22 mouse cellular contexts compared by ENCODE assay signal in the genomic region with DNA sequence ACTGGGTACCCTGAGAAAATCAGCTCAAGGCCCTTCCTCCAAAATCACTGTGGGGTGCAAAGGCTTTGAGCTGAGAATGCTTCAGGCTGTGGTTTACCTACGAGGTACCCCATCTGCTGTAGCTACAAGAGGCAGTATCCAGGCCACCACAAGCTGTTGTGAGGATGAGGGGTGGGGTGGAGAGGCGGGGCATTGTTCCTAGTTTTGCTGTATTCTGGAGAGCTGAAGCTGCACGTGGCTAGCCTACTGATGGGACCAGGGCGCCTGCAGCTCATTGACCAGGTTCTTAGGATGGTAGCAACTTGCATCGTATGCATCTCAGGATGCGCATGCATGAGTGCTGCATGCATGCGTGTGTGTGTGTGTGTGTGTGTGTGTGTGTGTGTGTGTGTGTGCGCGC. TPM values are rescaled to one million over a fixed set of nuclear protein-coding genes. Genes with fewer than 3 reads are reported as not detected.
DNase-seq lines count a peak whose midpoint lies in the region; ATAC-seq and TF ChIP-seq lines count a peak whose summit lies in the region.
"Had no signal": no experiment of that assay in that cellular context is flagged by ENCODE, and none has a peak within 500 bp of the region (broad histone marks: within the 10 kb centered on the region; RNA-seq: fewer than 3 reads in every experiment).

No protein-coding gene starts in this region.

- ATAC-seq in midbrain, embryonic 13.5 days: no peak
- ATAC-seq in forebrain, embryonic 11.5 days (replicated peaks; ENCODE audit: low FRiP score): no peak
- ATAC-seq in hindbrain, embryonic 12.5 days (ENCODE audit: low FRiP score): no peak
- ATAC-seq in heart, embryonic 12.5 days (ENCODE audit: insufficient number of reproducible peaks, low FRiP score): no peak

- 84% methylated on average over 9 of the region's 9 CpGs for WGBS in midbrain, embryonic 10.5 days
- 84% methylated on average over 9 of the region's 9 CpGs for WGBS in midbrain, embryonic 13.5 days
- WGBS in forebrain, embryonic 11.5 days: 80% methylated on average over 9 of the region's 9 CpGs
- 77% methylated on average over 9 of the region's 9 CpGs for WGBS in hindbrain, embryonic 12.5 days
- 75% methylated on average over 9 of the region's 9 CpGs for WGBS in heart, embryonic 12.5 days

- H3K9me3 ChIP-seq in midbrain, embryonic 10.5 days (replicated peaks): no peaks in the 10 kb centered on the region
- no peaks in the 10 kb centered on the region for H3K9me3 ChIP-seq in midbrain, embryonic 13.5 days
- H3K9me3 ChIP-seq in forebrain, embryonic 11.5 days (ENCODE audit: control insufficient read depth, low read length): no peaks in the 10 kb centered on the region
- H3K9me3 ChIP-seq in hindbrain, embryonic 12.5 days (replicated peaks): no peaks in the 10 kb centered on the region
- H3K9me3 ChIP-seq in heart, embryonic 12.5 days (replicated peaks): no peaks in the 10 kb centered on the region
- H3K9me3 ChIP-seq: liver, embryonic 15.5 days had no signal

- H3K27me3 ChIP-seq in midbrain, embryonic 10.5 days (ENCODE audit: low read depth, poor library complexity, severe bottlenecking): no peaks in the 10 kb centered on the region
- no peaks in the 10 kb centered on the region for H3K27me3 ChIP-seq in midbrain, embryonic 13.5 days
- no peaks in the 10 kb centered on the region for H3K27me3 ChIP-seq in forebrain, embryonic 11.5 days (ENCODE audit: control insufficient read depth, insufficient read depth, low read length)
- H3K27me3 ChIP-seq in hindbrain, embryonic 12.5 days: no peaks in the 10 kb centered on the region
- H3K27me3 ChIP-seq in heart, embryonic 12.5 days (replicated peaks): no peaks in the 10 kb centered on the region; the same call in 1 of the 2 replicates

- no peak for TF ChIP-seq CTCF in gastrocnemius, adult 2 months (IDR thresholded peaks at IDR 0.05)

- H3K4me2 ChIP-seq in midbrain, embryonic 13.5 days (replicated peaks): no peak overlapping the region
- no peak overlapping the region for H3K4me2 ChIP-seq in forebrain, embryonic 11.5 days (ENCODE audit: low read depth, low read length, severe bottlenecking)
- H3K4me2 ChIP-seq in hindbrain, embryonic 12.5 days (replicated peaks): no peak overlapping the region
- no peak overlapping the region for H3K4me2 ChIP-seq in heart, embryonic 12.5 days
- H3K4me2 ChIP-seq: liver, embryonic 15.5 days had no signal

- no peaks in the 10 kb centered on the region for H3K36me3 ChIP-seq in midbrain, embryonic 10.5 days
- H3K36me3 ChIP-seq in midbrain, embryonic 13.5 days: no peaks in the 10 kb centered on the region
- no peaks in the 10 kb centered on the region for H3K36me3 ChIP-seq in forebrain, embryonic 11.5 days (ENCODE audit: control insufficient read depth, insufficient read depth, low read length)
- H3K36me3 ChIP-seq in hindbrain, embryonic 12.5 days: no peaks in the 10 kb centered on the region
- H3K36me3 ChIP-seq in heart, embryonic 12.5 days: no peaks in the 10 kb centered on the region
- H3K36me3 ChIP-seq: liver, embryonic 15.5 days had no signal

- H3K27ac ChIP-seq in midbrain, embryonic 10.5 days (replicated peaks): peak overlapping the region; percentile 42; the same call in 1 of the 2 replicates
- H3K27ac ChIP-seq in midbrain, embryonic 13.5 days: no peak overlapping the region
- 0 out of 2 replicates have a peak overlapping the region, but pooled peaks have one; percentile 51 for H3K27ac ChIP-seq in forebrain, embryonic 11.5 days (ENCODE audit: low read depth, low read length)
- H3K27ac ChIP-seq in hindbrain, embryonic 12.5 days: 0 out of 2 replicates have a peak overlapping the region, but pooled peaks have one; percentile 23
- H3K27ac ChIP-seq in gastrocnemius, adult 2 months: no peak overlapping the region
- no peak overlapping the region for H3K27ac ChIP-seq in heart, embryonic 12.5 days (ENCODE audit: poor library complexity, severe bottlenecking)
- H3K27ac ChIP-seq: liver, embryonic 15.5 days had no signal

- no peak overlapping the region for H3K4me3 ChIP-seq in midbrain, embryonic 10.5 days
- no peak overlapping the region for H3K4me3 ChIP-seq in midbrain, embryonic 13.5 days (replicated peaks)
- H3K4me3 ChIP-seq in forebrain, embryonic 11.5 days (ENCODE audit: low read depth, low read length): no peak overlapping the region
- no peak overlapping the region for H3K4me3 ChIP-seq in hindbrain, embryonic 12.5 days
- H3K4me3 ChIP-seq in gastrocnemius, adult 2 months: no peak overlapping the region
- H3K4me3 ChIP-seq in heart, embryonic 12.5 days: no peak overlapping the region
- H3K4me3 ChIP-seq: liver, embryonic 15.5 days; myocyte had no signal

- intact Hi-C loops in gastrocnemius, adult 2 months (cut with DNase I): no loop called here

- peaks cover 38% of the 10 kb centered on the region for H3K4me1 ChIP-seq in midbrain, embryonic 10.5 days
- H3K4me1 ChIP-seq in midbrain, embryonic 13.5 days (replicated peaks): peaks cover 34% of the 10 kb centered on the region
- peaks cover 11% of the 10 kb centered on the region; the same call in 1 of the 2 replicates for H3K4me1 ChIP-seq in forebrain, embryonic 11.5 days (replicated peaks; ENCODE audit: control insufficient read depth, insufficient read depth, low read length)
- H3K4me1 ChIP-seq in hindbrain, embryonic 12.5 days: peaks cover 36% of the 10 kb centered on the region
- H3K4me1 ChIP-seq in heart, embryonic 12.5 days (replicated peaks): peaks cover 5% of the 10 kb centered on the region; the same call in 1 of the 2 replicates

- no peak for DNase-seq in midbrain, embryonic 10.5 days (ENCODE audit: low spot score)
- DNase-seq in ZHBTc4 (ENCODE audit: low read depth, low spot score): peak; percentile 19
- peak; percentile 48 for DNase-seq in forebrain, embryonic 11.5 days (ENCODE audit: low spot score)
- no peak for DNase-seq in gastrocnemius, adult 2 months
- DNase-seq in spleen, postnatal 14 days (ENCODE audit: low spot score in 2 of 2): no peak
- DNase-seq: cerebellum, postnatal 25 days; gastrocnemius, postnatal 25 days; heart, postnatal 10 days; lung, postnatal 10 days had no signal

- H3K9ac ChIP-seq in midbrain, embryonic 13.5 days (replicated peaks): no peak overlapping the region
- no peak overlapping the region for H3K9ac ChIP-seq in forebrain, embryonic 11.5 days (ENCODE audit: low read length)
- no peak overlapping the region for H3K9ac ChIP-seq in hindbrain, embryonic 12.5 days
- H3K9ac ChIP-seq in heart, embryonic 12.5 days: no peak overlapping the region
- H3K9ac ChIP-seq: liver, embryonic 15.5 days had no signal

RNA-seq across cellular contexts. Expression of a gene that starts 15.4 kb away (rescaled TPM):
- not detected in 2 replicates for polyA plus RNA-seq in midbrain, embryonic 10.5 days (2016; fragmentation: Nextera tagmentation; extraction: Ambion mirVana)
- polyA plus RNA-seq in midbrain, embryonic 13.5 days (2015; fragmentation: Nextera tagmentation; extraction: Ambion mirVana): not detected in 2 replicates
- polyA plus RNA-seq in forebrain, embryonic 11.5 days (2014; fragmentation: Nextera tagmentation; extraction: Ambion mirVana): not detected in 2 replicates
- polyA plus RNA-seq in hindbrain, embryonic 12.5 days (2016; fragmentation: Nextera tagmentation; extraction: Ambion mirVana): not detected in 2 replicates
- total RNA-seq in gastrocnemius, adult 2 months (2021): not detected
- polyA plus RNA-seq in heart, embryonic 12.5 days (2016; fragmentation: Nextera tagmentation; extraction: Ambion mirVana): not detected in 2 replicates
- total RNA-seq: adrenal gland, postnatal 4 days; gastrocnemius, postnatal 25 days; heart, postnatal 10 days; layer of hippocampus, adult 18-20 months; left cerebral cortex, postnatal 14 days; megakaryocyte, adult 5-6 weeks had no signal
- polyA plus RNA-seq: kidney, embryonic 14.5 days; limb, embryonic 14.5 days; myocyte; spleen, adult 2 months had no signal

RNA-seq across cellular contexts. Expression of a gene that starts 22.9 kb away (rescaled TPM):
- polyA plus RNA-seq in midbrain, embryonic 10.5 days (2016; fragmentation: Nextera tagmentation; extraction: Ambion mirVana): 16.0 and 19.2 TPM in 2 replicates
- polyA plus RNA-seq in midbrain, embryonic 13.5 days (2015; fragmentation: Nextera tagmentation; extraction: Ambion mirVana): 25.5 and 27.5 TPM in 2 replicates
- 23.3 and 23.8 TPM in 2 replicates for polyA plus RNA-seq in forebrain, embryonic 11.5 days (2014; fragmentation: Nextera tagmentation; extraction: Ambion mirVana)
- polyA plus RNA-seq in hindbrain, embryonic 12.5 days (2016; fragmentation: Nextera tagmentation; extraction: Ambion mirVana): 22.9 and 23.4 TPM in 2 replicates
- total RNA-seq in gastrocnemius, adult 2 months (2021): 1 to 10 TPM; 2.5 to 4.6 TPM
- polyA plus RNA-seq in heart, embryonic 12.5 days (2016; fragmentation: Nextera tagmentation; extraction: Ambion mirVana): 6.8 and 9.9 TPM in 2 replicates

RNA-seq across cellular contexts. Expression of a gene that starts 30.8 kb away (rescaled TPM):
- polyA plus RNA-seq in midbrain, embryonic 10.5 days (2016; fragmentation: Nextera tagmentation; extraction: Ambion mirVana): 6.8 and 7.5 TPM in 2 replicates
- polyA plus RNA-seq in midbrain, embryonic 13.5 days (2015; fragmentation: Nextera tagmentation; extraction: Ambion mirVana): 69.9 and 73.3 TPM in 2 replicates
- 43.6 and 52.3 TPM in 2 replicates for polyA plus RNA-seq in forebrain, embryonic 11.5 days (2014; fragmentation: Nextera tagmentation; extraction: Ambion mirVana)
- polyA plus RNA-seq in hindbrain, embryonic 12.5 days (2016; fragmentation: Nextera tagmentation; extraction: Ambion mirVana): 18.5 and 33.1 TPM in 2 replicates
- total RNA-seq in gastrocnemius, adult 2 months (2021): 1 to 10 TPM; 1.6 to 2.7 TPM
- 24.7 and 25.0 TPM in 2 replicates for polyA plus RNA-seq in heart, embryonic 12.5 days (2016; fragmentation: Nextera tagmentation; extraction: Ambion mirVana)
- total RNA-seq: megakaryocyte, adult 5-6 weeks had no signal
- polyA plus RNA-seq: C2C12; liver, embryonic 15.5 days; spleen, adult 2 months had no signal

RNA-seq across cellular contexts. Expression of a gene that starts 50.8 kb away (rescaled TPM):
- polyA plus RNA-seq in midbrain, embryonic 10.5 days (2016; fragmentation: Nextera tagmentation; extraction: Ambion mirVana): 32.3 and 55.8 TPM in 2 replicates
- polyA plus RNA-seq in midbrain, embryonic 13.5 days (2015; fragmentation: Nextera tagmentation; extraction: Ambion mirVana): 6.1 and 9.4 TPM in 2 replicates
- 36.5 and 39.0 TPM in 2 replicates for polyA plus RNA-seq in forebrain, embryonic 11.5 days (2014; fragmentation: Nextera tagmentation; extraction: Ambion mirVana)
- 13.2 TPM in 2 replicates for polyA plus RNA-seq in hindbrain, embryonic 12.5 days (2016; fragmentation: Nextera tagmentation; extraction: Ambion mirVana)
- 100 to 1,000 TPM; 103 to 148 TPM for total RNA-seq in gastrocnemius, adult 2 months (2021)
- 23.6 and 39.2 TPM in 2 replicates for polyA plus RNA-seq in heart, embryonic 12.5 days (2016; fragmentation: Nextera tagmentation; extraction: Ambion mirVana)

RNA-seq across cellular contexts. Expression of a gene that starts 57.3 kb away (rescaled TPM):
- polyA plus RNA-seq in midbrain, embryonic 10.5 days (2016; fragmentation: Nextera tagmentation; extraction: Ambion mirVana): 131 and 201 TPM in 2 replicates
- 21.5 and 30.3 TPM in 2 replicates for polyA plus RNA-seq in midbrain, embryonic 13.5 days (2015; fragmentation: Nextera tagmentation; extraction: Ambion mirVana)
- polyA plus RNA-seq in forebrain, embryonic 11.5 days (2014; fragmentation: Nextera tagmentation; extraction: Ambion mirVana): 109 and 120 TPM in 2 replicates
- 34.0 and 47.3 TPM in 2 replicates for polyA plus RNA-seq in hindbrain, embryonic 12.5 days (2016; fragmentation: Nextera tagmentation; extraction: Ambion mirVana)
- 100 to 1,000 TPM; 120 to 127 TPM for total RNA-seq in gastrocnemius, adult 2 months (2021)
- polyA plus RNA-seq in heart, embryonic 12.5 days (2016; fragmentation: Nextera tagmentation; extraction: Ambion mirVana): 129 and 209 TPM in 2 replicates

Comparison
In these comparisons a context has a peak if more than half of its experiments do, and no peak if none do; other contexts are left out.
1. H3K27ac ChIP-seq: peak in midbrain, embryonic 10.5 days (single experiment), forebrain, embryonic 11.5 days (single experiment) and hindbrain, embryonic 12.5 days (single experiment); none in midbrain, embryonic 13.5 days (single experiment), gastrocnemius, adult 2 months (single experiment) and heart, embryonic 12.5 days (single experiment).
2. DNase-seq: peak in ZHBTc4 (single experiment) and forebrain, embryonic 11.5 days (single experiment); none in midbrain, embryonic 10.5 days (single experiment), gastrocnemius, adult 2 months (single experiment) and spleen, postnatal 14 days (0 of 2).